In genomic region chr2:76961420-76962044, GRCm38 (mm10) we compare ENCODE assay signal across 23 mouse cellular contexts. TPM values are rescaled to one million over a fixed set of nuclear protein-coding genes. Genes with fewer than 3 reads are reported as not detected.
A peak's percentile ranks its signal among the peaks of the same experiment; 100 is the strongest.
DNase-seq lines count a peak whose midpoint lies in the region; ATAC-seq and TF ChIP-seq lines count a peak whose summit lies in the region.
"Had no signal": no experiment of that assay in that cellular context is flagged by ENCODE, and none has a peak within 500 bp of the region (broad histone marks: within the 10 kb centered on the region; RNA-seq: fewer than 3 reads in every experiment).

No protein-coding gene starts in this region.

- ATAC-seq in forebrain, postnatal 0 days = peak; percentile 48; the same call in 1 of the 2 replicates
- no peak for ATAC-seq in forebrain, embryonic 11.5 days (replicated peaks; ENCODE audit: low FRiP score)
- no peak; the same call in 1 of the 2 replicates for ATAC-seq in midbrain, embryonic 12.5 days (ENCODE audit: low FRiP score, low read depth)
- ATAC-seq in midbrain, embryonic 11.5 days (ENCODE audit: low FRiP score) = no peak
- ATAC-seq: activated CD4-positive, CD25-positive, alpha-beta regulatory T cell, adult 4 months; forebrain, embryonic 14.5 days; hindbrain, postnatal 0 days; inflammation-experienced regulatory T-cells, adult 6 months had no signal

- no peak overlapping the region for H3K4me2 ChIP-seq in forebrain, postnatal 0 days (ENCODE audit: low read depth)
- no peak overlapping the region for H3K4me2 ChIP-seq in forebrain, embryonic 11.5 days (ENCODE audit: low read depth, low read length, severe bottlenecking)
- H3K4me2 ChIP-seq in midbrain, embryonic 12.5 days (replicated peaks) = no peak overlapping the region
- no peak overlapping the region for H3K4me2 ChIP-seq in midbrain, embryonic 11.5 days
- H3K4me2 ChIP-seq: heart, embryonic 13.5 days; hindbrain, embryonic 14.5 days had no signal

- no peak for DNase-seq in forebrain, postnatal 0 days
- DNase-seq in forebrain, embryonic 11.5 days (ENCODE audit: low spot score) = no peak
- no peak for DNase-seq in midbrain, embryonic 11.5 days (ENCODE audit: low spot score, missing footprints)
- DNase-seq in brain, embryonic 14.5 days (ENCODE audit: low read depth) = peak; percentile 51
- no peak for DNase-seq in kidney, adult 11 months
- DNase-seq: adrenal gland, adult 8-10 months; adrenal gland, postnatal 25 days; cerebellum, adult 18-20 months; cerebellum, adult 9-10 months; cerebellum, postnatal 14 days; gastrocnemius, postnatal 14 days; heart, adult 2 months; heart, postnatal 14 days; heart, postnatal 4 days had no signal

- H3K27me3 ChIP-seq in forebrain, postnatal 0 days (ENCODE audit: insufficient read depth, low read length) = no peaks in the 10 kb centered on the region
- no peaks in the 10 kb centered on the region for H3K27me3 ChIP-seq in forebrain, embryonic 11.5 days (ENCODE audit: control insufficient read depth, insufficient read depth, low read length)
- H3K27me3 ChIP-seq in midbrain, embryonic 12.5 days = no peaks in the 10 kb centered on the region
- no peaks in the 10 kb centered on the region for H3K27me3 ChIP-seq in midbrain, embryonic 11.5 days (ENCODE audit: control insufficient read depth, insufficient read depth, low read length)
- H3K27me3 ChIP-seq: heart, embryonic 13.5 days had no signal

- H3K9ac ChIP-seq in forebrain, postnatal 0 days = no peak overlapping the region
- H3K9ac ChIP-seq in forebrain, embryonic 11.5 days (ENCODE audit: low read length) = no peak overlapping the region
- no peak overlapping the region for H3K9ac ChIP-seq in midbrain, embryonic 12.5 days (replicated peaks)
- no peak overlapping the region for H3K9ac ChIP-seq in midbrain, embryonic 11.5 days (ENCODE audit: low read length)
- H3K9ac ChIP-seq: heart, embryonic 13.5 days; hindbrain, embryonic 14.5 days had no signal

- no peak overlapping the region for H3K27ac ChIP-seq in forebrain, postnatal 0 days (ENCODE audit: low read depth, low read length)
- H3K27ac ChIP-seq in forebrain, embryonic 11.5 days (ENCODE audit: low read depth, low read length) = no peak overlapping the region
- H3K27ac ChIP-seq in midbrain, embryonic 12.5 days (replicated peaks) = peak overlapping the region; percentile 32; the same call in 1 of the 2 replicates
- no peak overlapping the region for H3K27ac ChIP-seq in midbrain, embryonic 11.5 days (ENCODE audit: low read depth, low read length)
- H3K27ac ChIP-seq: forebrain, embryonic 10.5 days; heart, adult 2 months; heart, embryonic 10.5 days; heart, embryonic 13.5 days; hindbrain, embryonic 14.5 days; hindbrain, postnatal 0 days had no signal

- no peaks in the 10 kb centered on the region for H3K9me3 ChIP-seq in forebrain, postnatal 0 days (ENCODE audit: low read length)
- no peaks in the 10 kb centered on the region for H3K9me3 ChIP-seq in forebrain, embryonic 11.5 days (ENCODE audit: control insufficient read depth, low read length)
- no peaks in the 10 kb centered on the region for H3K9me3 ChIP-seq in midbrain, embryonic 12.5 days
- no peaks in the 10 kb centered on the region for H3K9me3 ChIP-seq in midbrain, embryonic 11.5 days (ENCODE audit: control insufficient read depth, low read length)
- H3K9me3 ChIP-seq: forebrain, embryonic 10.5 days; heart, embryonic 10.5 days; heart, embryonic 13.5 days had no signal

- H3K4me3 ChIP-seq in forebrain, postnatal 0 days (ENCODE audit: low read depth, low read length) = no peak overlapping the region
- no peak overlapping the region for H3K4me3 ChIP-seq in forebrain, embryonic 11.5 days (ENCODE audit: low read depth, low read length)
- H3K4me3 ChIP-seq in midbrain, embryonic 12.5 days = no peak overlapping the region
- H3K4me3 ChIP-seq in midbrain, embryonic 11.5 days (ENCODE audit: low read depth, low read length) = no peak overlapping the region
- H3K4me3 ChIP-seq: forebrain, embryonic 10.5 days; heart, adult 2 months; heart, embryonic 10.5 days; heart, embryonic 13.5 days had no signal

- 73% methylated on average over 10 of the region's 10 CpGs for WGBS in forebrain, postnatal 0 days
- 86% methylated on average over 10 of the region's 10 CpGs for WGBS in forebrain, embryonic 11.5 days
- WGBS in midbrain, embryonic 12.5 days = 72% methylated on average over 10 of the region's 10 CpGs
- WGBS in midbrain, embryonic 11.5 days = 81% methylated on average over 10 of the region's 10 CpGs

- H3K36me3 ChIP-seq in forebrain, postnatal 0 days (ENCODE audit: insufficient read depth) = no peaks in the 10 kb centered on the region
- no peaks in the 10 kb centered on the region for H3K36me3 ChIP-seq in forebrain, embryonic 11.5 days (ENCODE audit: control insufficient read depth, insufficient read depth, low read length)
- H3K36me3 ChIP-seq in midbrain, embryonic 12.5 days = no peaks in the 10 kb centered on the region
- H3K36me3 ChIP-seq in midbrain, embryonic 11.5 days (ENCODE audit: control insufficient read depth, insufficient read depth, low read length) = no peaks in the 10 kb centered on the region
- H3K36me3 ChIP-seq: forebrain, embryonic 10.5 days had no signal

- no peak for TF ChIP-seq POLR2A in brain, embryonic 14.5 days (IDR thresholded peaks at IDR 0.05; ENCODE audit: borderline replicate concordance, extremely low read depth, insufficient read depth, insufficient read length, poor library complexity, severe bottlenecking)

- no peaks in the 10 kb centered on the region for H3K4me1 ChIP-seq in forebrain, postnatal 0 days (ENCODE audit: insufficient read depth)
- H3K4me1 ChIP-seq in forebrain, embryonic 11.5 days (replicated peaks; ENCODE audit: control insufficient read depth, insufficient read depth, low read length) = no peaks in the 10 kb centered on the region
- no peaks in the 10 kb centered on the region for H3K4me1 ChIP-seq in midbrain, embryonic 12.5 days
- H3K4me1 ChIP-seq in midbrain, embryonic 11.5 days (ENCODE audit: control insufficient read depth, insufficient read depth, low read length) = no peaks in the 10 kb centered on the region
- H3K4me1 ChIP-seq: forebrain, embryonic 10.5 days; heart, embryonic 10.5 days; heart, embryonic 13.5 days had no signal

- TF ChIP-seq CTCF in forebrain, postnatal 0 days (IDR thresholded peaks at IDR 0.05; ENCODE audit: low read depth) = no peak
- TF ChIP-seq CTCF in brain, embryonic 14.5 days (IDR thresholded peaks at IDR 0.05; ENCODE audit: borderline replicate concordance, extremely low read depth, insufficient read depth, insufficient read length) = no peak

RNA-seq across cellular contexts. Expression of gene Ttn, which starts 20.8 kb away (rescaled TPM):
- 0.46 and 0.81 TPM in 2 replicates for total RNA-seq in forebrain, postnatal 0 days (2014; rRNA removed)
- polyA plus RNA-seq in forebrain, postnatal 0 days (2015; fragmentation: Nextera tagmentation; extraction: Ambion mirVana) = 0.10 and 0.22 TPM in 2 replicates
- polyA plus RNA-seq in forebrain, embryonic 11.5 days (2014; fragmentation: Nextera tagmentation; extraction: Ambion mirVana) = 0.04 and 0.77 TPM in 2 replicates
- 0.45 and 0.52 TPM in 2 replicates for polyA plus RNA-seq in midbrain, embryonic 12.5 days (2016; fragmentation: Nextera tagmentation; extraction: Ambion mirVana)
- polyA plus RNA-seq in midbrain, embryonic 11.5 days (2014; fragmentation: Nextera tagmentation; extraction: Ambion mirVana) = 0.04 TPM in 2 replicates
- polyA plus RNA-seq in brain, embryonic 14.5 days (2012; rRNA removed) = 0.14 and 0.22 TPM in 2 replicates
